Mouse (Mus musculus): ENCODE measurements at regions not wholly inside any gene's neighbourhood (a gene's known extent, or its start where the extent isn't known, plus 50 kb on each side); places are given as distances from the start of the nearest gene placed in this dataset.
"Not testable (repeated sequence)": the region's sequence is repeated elsewhere in the genome, so short reads cannot be mapped to it uniquely, and the experiment has no call there.

- TF ChIP-seq EP300, CTCF (IDR thresholded peaks at IDR 0.05): not testable (repeated sequence)
Measured at GRCm38 (mm10) chr3:7667851-7668250, 1047.6 kb upstream of the 1700008P02Rik start.
